Mouse (Mus musculus) macrophage (primary cell): ENCODE results near the gene Lypd9. TPM values are rescaled to one million over a fixed set of nuclear protein-coding genes. Genes with fewer than 3 reads are reported as not detected.
"Not testable (repeated sequence)": the region's sequence is repeated elsewhere in the genome, so short reads cannot be mapped to it uniquely, and the experiment has no call there.

Experiments used
- H3K27ac ChIP-seq: fragments of 350-480 bp; formaldehyde crosslinking; 2 replicates; pipeline ENCODE4 v1.9.0; 2021
- H3K36me3 ChIP-seq: fragments of 350-480 bp; formaldehyde crosslinking; 2 replicates; pipeline ENCODE4 v1.9.0; 2021; ENCODE audit errors: inconsistent target
- H3K4me3 ChIP-seq: fragments of 350-480 bp; formaldehyde crosslinking; 2 replicates; pipeline ENCODE4 v1.9.0; 2021; ENCODE audit errors: inconsistent target
- H3K79me2 ChIP-seq: fragments of 350-480 bp; formaldehyde crosslinking; 2 replicates; pipeline ENCODE4 v1.9.0; 2021; ENCODE audit errors: inconsistent target
- WGBS: methylation state at CpG from one replicate; pipeline ENCODE4 v1.1.7; 2026; ENCODE audit warnings: inconsistent platforms; ENCODE audit not compliant: missing documents; 5-methylcytosine and 5-hydroxymethylcytosine counted together
- polyA plus RNA-seq: library from polyadenylated mRNA; stranded (reverse); fragments of 250-400 nt; gene quantifications from 3 replicates; pipeline ENCODE4 v1.2.4, GENCODE M21; 2018; ENCODE audit warnings: inconsistent platforms
- total RNA-seq, 78 experiments: library from RNA; depleted of rRNA; stranded (reverse); fragments of 250-400 nt; gene quantifications; 1 replicate in 9 of 78; 2 replicates in 24 of 78; 3 replicates in 43 of 78; 4 replicates in 2 of 78; pipeline ENCODE4 v1.2.4; 2018; ENCODE audit warnings: inconsistent platforms in 56 of 78

Gene Lypd9
- total RNA-seq (2018; cell fraction: chromatin; rRNA removed), result not detected
- not detected for total RNA-seq (2018; cell fraction: cytosol; rRNA removed)
- total RNA-seq (2018; cell fraction: nucleus; rRNA removed), result not detected
- polyA plus RNA-seq, result not detected in 3 replicates

- WGBS, result 92% methylated on average over 9 of the region's 9 CpGs
- no peak within 1 kb of the TSS for H3K27ac ChIP-seq
- H3K4me3 ChIP-seq, result no peak within 1 kb of the TSS
- no peaks in the 10 kb centered on the region for H3K79me2 ChIP-seq
- no peaks in the 10 kb centered on the region for H3K36me3 ChIP-seq
Observed at GRCm38 (mm10) chr11:58452759-58453158, at the start of gene Lypd9. TSS of gene Lypd9 (minus strand) at chr11:58452923.

- not testable (repeated sequence) for H3K36me3 ChIP-seq, H3K79me2 ChIP-seq, H3K27ac ChIP-seq, H3K4me3 ChIP-seq
Observed at GRCm38 (mm10) chr11:58502472-58502871, 49.7 kb upstream of the Lypd9 start, which contains the start of gene Olfr331. TSS of gene Olfr331 (minus strand) at chr11:58502572.

GRCm38 (mm10) chr11:58499290-58499689 is 46.6 kb upstream of the Lypd9 start:
- WGBS, result 85% methylated on average over 3 of the region's 3 CpGs

GRCm38 (mm10) chr11:58498761-58499160 is 46.0 kb upstream of the Lypd9 start:
- no peak overlapping the region for H3K4me3 ChIP-seq
- WGBS, result 79% methylated on average over 6 of the region's 9 CpGs
- H3K27ac ChIP-seq, result no peak overlapping the region
- no peaks in the 10 kb centered on the region for H3K36me3 ChIP-seq
- no peaks in the 10 kb centered on the region for H3K79me2 ChIP-seq

More at GRCm38 (mm10) chr11:58499290-58499689, 46.6 kb upstream of the Lypd9 start:
- H3K79me2 ChIP-seq, result no peaks in the 10 kb centered on the region
- no peaks in the 10 kb centered on the region for H3K36me3 ChIP-seq
- no peak overlapping the region for H3K27ac ChIP-seq
- no peak overlapping the region for H3K4me3 ChIP-seq

GRCm38 (mm10) chr11:58492455-58492854 is 39.7 kb upstream of the Lypd9 start, which contains the start of gene Olfr332:
TSS of gene Olfr332 (minus strand) at chr11:58492555.
- Histone ChIP-seq H3K27ac (no peak within 1 kb of the TSS), H3K36me3 (no peaks in the 10 kb centered on the region), H3K4me3 (no peak within 1 kb of the TSS), H3K79me2 (no peaks in the 10 kb centered on the region)
- WGBS, result 87% methylated on average over 2 of the region's 2 CpGs

GRCm38 (mm10) chr11:58462170-58462569 is 9.4 kb upstream of the Lypd9 start, which contains the start of gene Olfr30:
TSS of gene Olfr30 (minus strand) at chr11:58462270.
- no peaks in the 10 kb centered on the region for H3K36me3 ChIP-seq
- H3K4me3 ChIP-seq, result no peak within 1 kb of the TSS
- H3K27ac ChIP-seq, result no peak within 1 kb of the TSS
- H3K79me2 ChIP-seq, result no peaks in the 10 kb centered on the region

GRCm38 (mm10) chr11:58453592-58453991 is 869 bp upstream of the Lypd9 start:
- no peaks in the 10 kb centered on the region for H3K36me3 ChIP-seq
- no peak overlapping the region for H3K4me3 ChIP-seq
- no peaks in the 10 kb centered on the region for H3K79me2 ChIP-seq
- WGBS, result 56% methylated on average over 4 of the region's 4 CpGs
- no peak overlapping the region for H3K27ac ChIP-seq

GRCm38 (mm10) chr11:58437866-58438265 is 14.9 kb downstream of the Lypd9 start:
- 20% methylated on average over 5 of the region's 5 CpGs for WGBS
- H3K36me3 ChIP-seq, result no peaks in the 10 kb centered on the region
- no peak overlapping the region for H3K4me3 ChIP-seq
- H3K27ac ChIP-seq, result no peak overlapping the region
- H3K79me2 ChIP-seq, result no peaks in the 10 kb centered on the region

- Histone ChIP-seq H3K36me3 (no peaks in the 10 kb centered on the region), H3K79me2 (no peaks in the 10 kb centered on the region), H3K4me3 (no peak within 1 kb of the TSS), H3K27ac (no peak within 1 kb of the TSS)
- WGBS, result 89% methylated on average over 3 of the region's 3 CpGs
Observed at GRCm38 (mm10) chr11:58432259-58432658, 20.5 kb downstream of the Lypd9 start, which contains the start of gene Gm12253. TSS of gene Gm12253 (plus strand) at chr11:58432559.

- Histone ChIP-seq H3K4me3 (no peak within 1 kb of the TSS), H3K79me2 (no peaks in the 10 kb centered on the region)
- WGBS, result 56% methylated on average over 1 of the region's 1 CpGs
Observed at GRCm38 (mm10) chr11:58420815-58421214, 31.9 kb downstream of the Lypd9 start, which contains the start of gene 1810065E05Rik. TSS of gene 1810065E05Rik (plus strand) at chr11:58421111.

GRCm38 (mm10) chr11:58418336-58418735 is 34.4 kb downstream of the Lypd9 start:
- no peak overlapping the region for H3K4me3 ChIP-seq
- no peaks in the 10 kb centered on the region for H3K79me2 ChIP-seq
- H3K36me3 ChIP-seq, result no peaks in the 10 kb centered on the region
- no peak overlapping the region for H3K27ac ChIP-seq
- 82% methylated on average over 3 of the region's 3 CpGs for WGBS

More at GRCm38 (mm10) chr11:58420815-58421214, 31.9 kb downstream of the Lypd9 start, which contains the start of gene 1810065E05Rik:
- Histone ChIP-seq H3K27ac (no peak within 1 kb of the TSS), H3K36me3 (no peaks in the 10 kb centered on the region)

GRCm38 (mm10) chr11:58408066-58408465 is 44.7 kb downstream of the Lypd9 start:
- Histone ChIP-seq H3K27ac (no peak overlapping the region), H3K4me3 (no peak overlapping the region), H3K79me2 (no peaks in the 10 kb centered on the region), H3K36me3 (no peaks in the 10 kb centered on the region)
- 89% methylated on average over 3 of the region's 3 CpGs for WGBS

GRCm38 (mm10) chr11:58400655-58401054 is 52.1 kb downstream of the Lypd9 start:
- no peak overlapping the region for H3K27ac ChIP-seq
- no peak overlapping the region for H3K4me3 ChIP-seq
- H3K79me2 ChIP-seq, result no peaks in the 10 kb centered on the region
- no peaks in the 10 kb centered on the region for H3K36me3 ChIP-seq
- 62% methylated on average over 5 of the region's 5 CpGs for WGBS

GRCm38 (mm10) chr11:58399985-58400645 is 52.6 kb downstream of the Lypd9 start:
- Histone ChIP-seq H3K4me3 (no peak overlapping the region), H3K79me2 (no peaks in the 10 kb centered on the region), H3K36me3 (no peaks in the 10 kb centered on the region), H3K27ac (no peak overlapping the region)
- WGBS, result 64% methylated on average over 6 of the region's 6 CpGs
